Mouse (Mus musculus): ENCODE data around the gene Srgap3. TPM values are rescaled to one million over a fixed set of nuclear protein-coding genes. Genes with fewer than 3 reads are reported as not detected.

Gene Srgap3
- polyA plus RNA-seq, 1 experiment from 2014 or later = 6.1 TPM

- Histone ChIP-seq H3K27me3 (no peaks in the 10 kb centered on the region), H3K36me3 (no peaks in the 10 kb centered on the region), H3K4me1 (peaks cover 8% of the 10 kb centered on the region), H3K4me3 (replicated peaks) (no peak overlapping the region), H3K9me3 (replicated peaks) (no peaks in the 10 kb centered on the region), H3K9ac (no peak overlapping the region), H3K4me2 (replicated peaks) (no peak overlapping the region), H3K27ac (replicated peaks) (no peak overlapping the region)
- WGBS = 46% methylated on average over 14 of the region's 14 CpGs
- no peak for ATAC-seq (ENCODE audit: insufficient number of reproducible peaks, low FRiP score, low TSS enrichment, low read depth)
Observed at GRCm38 (mm10) chr6:112852261-112853235, 94.5 kb downstream of the Srgap3 start.

GRCm38 (mm10) chr6:112850745-112851144 lies 96.3 kb downstream of the Srgap3 start:
- no peak overlapping the region for H3K4me2 ChIP-seq (replicated peaks)
- no peak overlapping the region for H3K27ac ChIP-seq (replicated peaks)
- H3K4me3 ChIP-seq (replicated peaks) = no peak overlapping the region
- no peaks in the 10 kb centered on the region for H3K9me3 ChIP-seq (replicated peaks)
- no peak overlapping the region for H3K9ac ChIP-seq
- no peaks in the 10 kb centered on the region for H3K36me3 ChIP-seq
- H3K27me3 ChIP-seq = no peaks in the 10 kb centered on the region
- peaks cover 8% of the 10 kb centered on the region for H3K4me1 ChIP-seq
- WGBS = 62% methylated on average over 5 of the region's 5 CpGs
- ATAC-seq (ENCODE audit: insufficient number of reproducible peaks, low FRiP score, low TSS enrichment, low read depth) = no peak

DNA sequence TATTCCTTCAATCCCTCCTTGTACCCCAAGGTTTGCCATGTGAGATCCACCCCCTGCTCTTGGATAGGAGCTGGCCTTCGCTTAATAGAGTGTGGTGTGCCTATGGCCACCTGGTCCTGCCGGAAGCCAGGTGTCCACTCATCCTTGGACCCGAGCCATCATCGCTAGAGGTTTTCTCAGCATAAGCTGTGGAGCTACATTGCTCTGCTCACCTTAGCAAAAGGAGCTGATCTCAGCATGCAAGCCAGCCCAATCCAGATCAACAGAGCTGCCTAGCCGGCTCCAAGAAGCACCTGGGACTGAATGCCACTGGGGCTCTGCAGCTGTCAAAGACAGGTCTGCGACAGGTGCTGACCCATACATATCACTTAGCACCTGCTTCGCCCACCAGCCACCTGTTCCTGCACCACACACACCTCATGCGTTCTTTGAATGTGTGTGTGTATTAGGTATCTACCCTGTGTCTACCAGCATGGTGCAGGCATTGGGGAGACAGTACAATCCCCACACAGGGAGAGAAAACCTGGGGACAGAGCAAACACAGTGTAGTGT lies 98.4 kb downstream of the Srgap3 start:
- Histone ChIP-seq H3K4me1 (peaks cover 8% of the 10 kb centered on the region), H3K36me3 (no peaks in the 10 kb centered on the region), H3K9ac (no peak overlapping the region), H3K27me3 (no peaks in the 10 kb centered on the region), H3K4me2 (replicated peaks) (no peak overlapping the region), H3K9me3 (replicated peaks) (no peaks in the 10 kb centered on the region), H3K27ac (replicated peaks) (no peak overlapping the region), H3K4me3 (replicated peaks) (no peak overlapping the region)
- 85% methylated on average over 8 of the region's 8 CpGs for WGBS
- no peak for ATAC-seq (ENCODE audit: insufficient number of reproducible peaks, low FRiP score, low TSS enrichment, low read depth)

DNA sequence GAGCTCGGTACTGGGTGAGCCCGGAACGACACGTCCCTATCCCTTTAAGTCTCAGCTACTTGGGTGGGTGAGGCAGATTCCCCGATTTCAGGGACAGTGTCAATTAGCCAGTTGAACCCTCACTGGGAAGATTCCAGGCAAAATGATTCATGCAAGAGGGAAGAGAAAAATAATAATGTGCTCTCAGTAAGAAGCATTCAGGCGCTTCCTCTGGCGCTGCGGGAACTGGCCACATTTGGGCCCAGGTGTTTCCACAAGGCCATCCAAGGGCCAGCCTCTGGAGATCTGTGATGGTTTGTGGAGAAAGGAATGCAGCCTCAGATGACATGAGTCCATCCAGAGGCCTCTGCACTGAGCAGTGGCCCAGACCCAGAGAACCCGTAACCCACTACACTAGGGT lies 100.2 kb downstream of the Srgap3 start:
- Histone ChIP-seq H3K4me1 (no peaks in the 10 kb centered on the region), H3K36me3 (no peaks in the 10 kb centered on the region), H3K27me3 (no peaks in the 10 kb centered on the region), H3K4me2 (replicated peaks) (no peak overlapping the region), H3K9ac (no peak overlapping the region), H3K27ac (replicated peaks) (no peak overlapping the region), H3K9me3 (replicated peaks) (no peaks in the 10 kb centered on the region), H3K4me3 (replicated peaks) (no peak overlapping the region)
- 87% methylated on average over 9 of the region's 9 CpGs for WGBS
- no peak for ATAC-seq (ENCODE audit: insufficient number of reproducible peaks, low FRiP score, low TSS enrichment, low read depth)

DNA sequence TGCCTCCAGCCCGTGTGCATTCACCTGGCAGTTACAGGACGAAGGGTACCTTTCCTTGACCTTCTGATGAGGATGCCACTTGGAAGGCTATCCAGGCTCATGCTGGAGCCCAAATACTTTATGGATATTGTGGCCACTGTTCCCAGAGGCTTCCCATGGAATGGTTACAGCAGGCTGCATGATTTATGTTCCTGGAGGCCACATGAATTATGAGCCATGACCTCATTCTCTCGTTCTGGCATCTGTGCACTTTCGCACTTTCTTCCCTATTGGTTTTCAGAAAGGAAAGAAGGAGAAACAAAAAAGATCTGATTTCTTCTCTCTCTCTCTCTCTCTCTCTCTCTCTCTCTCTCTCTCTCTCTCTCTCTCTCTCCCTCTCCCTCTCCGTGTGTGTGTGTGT lies 104.6 kb downstream of the Srgap3 start:
- no peaks in the 10 kb centered on the region for H3K27me3 ChIP-seq
- WGBS = 61% methylated on average over 5 of the region's 5 CpGs
- H3K27ac ChIP-seq (replicated peaks) = no peak overlapping the region
- ATAC-seq (ENCODE audit: insufficient number of reproducible peaks, low FRiP score, low TSS enrichment, low read depth) = no peak
- H3K4me2 ChIP-seq (replicated peaks) = no peak overlapping the region
- H3K9ac ChIP-seq = no peak overlapping the region
- no peak overlapping the region for H3K4me3 ChIP-seq (replicated peaks)
- H3K36me3 ChIP-seq = no peaks in the 10 kb centered on the region
- H3K9me3 ChIP-seq (replicated peaks) = no peaks in the 10 kb centered on the region
- H3K4me1 ChIP-seq = no peaks in the 10 kb centered on the region

GRCm38 (mm10) chr6:112840400-112840799 lies 106.7 kb downstream of the Srgap3 start:
- Histone ChIP-seq H3K27ac (replicated peaks) (no peak overlapping the region), H3K9ac (no peak overlapping the region), H3K4me1 (no peaks in the 10 kb centered on the region), H3K4me3 (replicated peaks) (no peak overlapping the region), H3K4me2 (replicated peaks) (no peak overlapping the region), H3K36me3 (no peaks in the 10 kb centered on the region), H3K9me3 (replicated peaks) (no peaks in the 10 kb centered on the region), H3K27me3 (no peaks in the 10 kb centered on the region)
- ATAC-seq (ENCODE audit: insufficient number of reproducible peaks, low FRiP score, low TSS enrichment, low read depth) = no peak
- 74% methylated on average over 5 of the region's 5 CpGs for WGBS

- Histone ChIP-seq H3K4me2 (replicated peaks) (no peak overlapping the region), H3K27me3 (no peaks in the 10 kb centered on the region), H3K4me1 (no peaks in the 10 kb centered on the region), H3K4me3 (replicated peaks) (no peak overlapping the region), H3K36me3 (no peaks in the 10 kb centered on the region), H3K9ac (no peak overlapping the region), H3K27ac (replicated peaks) (no peak overlapping the region), H3K9me3 (replicated peaks) (no peaks in the 10 kb centered on the region)
- ATAC-seq (ENCODE audit: insufficient number of reproducible peaks, low FRiP score, low TSS enrichment, low read depth) = no peak
- WGBS = 60% methylated on average over 3 of the region's 3 CpGs
Observed at GRCm38 (mm10) chr6:112839391-112839790, 107.7 kb downstream of the Srgap3 start.

DNA sequence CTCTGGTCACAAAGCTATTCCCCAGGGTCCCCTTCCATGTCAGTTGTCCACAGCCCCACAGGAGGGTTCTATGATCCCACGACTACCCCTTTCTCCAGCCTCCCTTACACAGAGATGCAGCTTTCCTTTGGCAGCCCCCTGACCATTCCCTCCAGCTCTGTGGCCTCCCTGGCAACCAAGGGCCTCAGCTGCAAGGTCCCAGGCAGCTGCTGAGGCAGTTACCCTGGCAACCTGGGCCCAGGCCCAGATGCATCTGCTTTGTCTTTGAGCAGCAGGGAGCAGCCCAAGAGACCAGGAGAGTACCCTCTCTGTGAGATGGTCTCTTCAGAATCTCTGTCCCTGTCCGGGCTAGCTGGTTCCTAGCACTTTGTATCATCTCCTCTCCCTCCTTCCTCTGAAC lies 108.2 kb downstream of the Srgap3 start:
- Histone ChIP-seq H3K27ac (replicated peaks) (no peak overlapping the region), H3K36me3 (no peaks in the 10 kb centered on the region), H3K9me3 (replicated peaks) (no peaks in the 10 kb centered on the region), H3K27me3 (no peaks in the 10 kb centered on the region), H3K4me1 (no peaks in the 10 kb centered on the region), H3K4me3 (replicated peaks) (no peak overlapping the region), H3K9ac (no peak overlapping the region), H3K4me2 (replicated peaks) (no peak overlapping the region)
- 61% methylated on average over 2 of the region's 2 CpGs for WGBS
- ATAC-seq (ENCODE audit: insufficient number of reproducible peaks, low FRiP score, low TSS enrichment, low read depth) = no peak

- H3K4me3 ChIP-seq (replicated peaks) = no peak overlapping the region
- H3K36me3 ChIP-seq = no peaks in the 10 kb centered on the region
- H3K9me3 ChIP-seq (replicated peaks) = no peaks in the 10 kb centered on the region
- no peaks in the 10 kb centered on the region for H3K4me1 ChIP-seq
- no peak for ATAC-seq (ENCODE audit: insufficient number of reproducible peaks, low FRiP score, low TSS enrichment, low read depth)
- no peak overlapping the region for H3K4me2 ChIP-seq (replicated peaks)
- no peaks in the 10 kb centered on the region for H3K27me3 ChIP-seq
- H3K9ac ChIP-seq = no peak overlapping the region
- WGBS = 77% methylated on average over 4 of the region's 4 CpGs
- no peak overlapping the region for H3K27ac ChIP-seq (replicated peaks)
Observed at GRCm38 (mm10) chr6:112836712-112837111, 110.4 kb downstream of the Srgap3 start.

DNA sequence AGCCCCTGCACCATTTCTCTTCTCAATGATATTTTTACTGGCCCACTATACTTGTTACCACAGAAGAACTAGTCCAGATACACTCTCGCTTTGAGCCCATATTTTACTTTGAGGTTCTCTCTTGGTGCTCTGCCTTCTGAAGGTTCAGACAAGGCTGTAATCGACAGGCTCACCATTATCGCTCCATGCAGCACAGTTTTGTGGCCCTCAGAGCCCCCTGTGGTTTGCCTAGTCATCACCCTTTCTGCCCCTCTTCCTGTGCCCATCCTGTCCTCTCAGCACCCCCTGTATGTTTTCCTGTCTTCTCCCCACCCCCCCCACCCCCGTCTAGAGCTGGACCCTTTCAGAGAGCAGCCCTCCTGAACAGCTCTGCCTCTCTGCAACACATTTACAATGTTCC lies 111.7 kb downstream of the Srgap3 start:
- WGBS = 81% methylated on average over 4 of the region's 4 CpGs
- no peaks in the 10 kb centered on the region for H3K36me3 ChIP-seq
- H3K27me3 ChIP-seq = no peaks in the 10 kb centered on the region
- H3K9me3 ChIP-seq (replicated peaks) = no peaks in the 10 kb centered on the region
- H3K4me3 ChIP-seq (replicated peaks) = no peak overlapping the region
- H3K27ac ChIP-seq (replicated peaks) = no peak overlapping the region
- no peaks in the 10 kb centered on the region for H3K4me1 ChIP-seq
- no peak for ATAC-seq (ENCODE audit: insufficient number of reproducible peaks, low FRiP score, low TSS enrichment, low read depth)
- H3K4me2 ChIP-seq (replicated peaks) = no peak overlapping the region
- H3K9ac ChIP-seq = no peak overlapping the region

- Histone ChIP-seq H3K27me3 (no peaks in the 10 kb centered on the region), H3K9ac (no peak overlapping the region), H3K27ac (replicated peaks) (no peak overlapping the region), H3K36me3 (no peaks in the 10 kb centered on the region), H3K9me3 (replicated peaks) (no peaks in the 10 kb centered on the region), H3K4me1 (0 out of 2 replicates have a peak, but pooled peaks cover 1% of the 10 kb centered on the region), H3K4me3 (replicated peaks) (no peak overlapping the region), H3K4me2 (replicated peaks) (no peak overlapping the region)
- WGBS = 85% methylated on average over 5 of the region's 5 CpGs
- no peak for ATAC-seq (ENCODE audit: insufficient number of reproducible peaks, low FRiP score, low TSS enrichment, low read depth)
Observed at GRCm38 (mm10) chr6:112834430-112834829, 112.6 kb downstream of the Srgap3 start.

All from embryonic facial prominence, embryonic 15.5 days (tissue).